In the genomic region with DNA sequence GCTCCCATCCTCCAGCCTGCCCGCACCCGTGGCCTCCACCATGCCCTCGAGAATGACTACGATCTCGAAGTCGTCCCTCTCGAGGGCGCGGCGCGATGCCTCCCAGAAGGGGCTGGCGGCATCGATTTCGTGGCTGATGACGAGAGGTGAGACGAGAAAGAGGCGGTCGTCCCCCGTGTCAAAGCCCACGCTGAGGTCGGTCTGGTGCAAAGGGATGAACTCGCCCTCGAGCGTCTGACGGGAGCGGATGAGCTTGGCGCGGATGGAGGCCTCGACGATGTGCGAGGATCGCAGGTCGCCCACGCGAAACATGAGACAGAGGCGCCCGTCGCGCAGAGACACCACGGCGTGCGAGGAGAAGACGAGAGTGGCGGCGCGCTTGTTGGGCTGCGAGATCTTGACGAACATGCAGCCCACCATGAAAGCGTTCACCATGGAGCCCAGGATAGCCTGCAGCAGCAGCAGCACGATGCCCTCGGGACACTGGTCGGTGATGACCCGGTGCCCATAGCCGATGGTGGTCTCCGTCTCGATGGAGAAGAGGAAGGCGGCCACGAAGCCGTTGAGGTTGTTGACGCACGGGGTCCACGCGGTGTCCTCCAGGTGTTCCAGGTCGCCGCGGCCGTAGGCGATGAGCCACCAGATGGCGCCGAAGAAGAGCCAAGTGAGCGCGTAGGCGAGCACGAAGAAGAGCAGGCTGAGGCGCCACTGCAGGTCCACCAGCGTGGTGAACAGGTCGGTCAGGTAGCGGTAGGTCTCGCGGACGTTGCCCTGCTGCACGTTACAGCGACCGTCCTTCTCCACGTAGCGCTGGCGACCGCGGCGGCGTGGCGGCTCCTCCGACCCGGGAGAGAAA, we compare ENCODE assay signal across 8 mouse cellular contexts. TPM values are rescaled to one million over a fixed set of nuclear protein-coding genes. Genes with fewer than 3 reads are reported as not detected.
DNase-seq lines count a peak whose midpoint lies in the region; ATAC-seq and TF ChIP-seq lines count a peak whose summit lies in the region.

No protein-coding gene starts in this region.

- H3K9ac ChIP-seq in liver, embryonic 16.5 days (ENCODE audit: low read depth, low read length), result no peak overlapping the region; the same call in 1 of the 2 replicates
- peak overlapping the region; percentile 48 for H3K9ac ChIP-seq in neural tube, embryonic 11.5 days (ENCODE audit: low read length)

- 18% methylated on average over 94 of the region's 94 CpGs for WGBS in kidney, adult 2 months
- 17% methylated on average over 94 of the region's 94 CpGs for WGBS in liver, embryonic 16.5 days (ENCODE audit: insufficient replicate concordance)
- 22% methylated on average over 94 of the region's 94 CpGs for WGBS in neural tube, embryonic 11.5 days

- peak; percentile 35 for ATAC-seq in liver, embryonic 16.5 days (ENCODE audit: low read depth)
- peak; percentile 66 for ATAC-seq in neural tube, embryonic 11.5 days (ENCODE audit: insufficient read depth, low FRiP score, low TSS enrichment)

- DNase-seq in layer of hippocampus, adult 2 months (ENCODE audit: low spot score in 2 of 2), result no peak
- DNase-seq in layer of hippocampus, postnatal 36 days, result no peak
- DNase-seq in cerebellum, postnatal 10 days, result peak; percentile 93 to 94
- DNase-seq in gastrocnemius, postnatal 36 days, result peak; percentile 42 to 43
- DNase-seq in kidney, adult 2 months, result peak; percentile 85
- DNase-seq in neural tube, embryonic 11.5 days (ENCODE audit: low spot score), result peak; percentile 74
- peak; percentile 60 for DNase-seq in testis, postnatal 14 days (ENCODE audit: low spot score)

- no peaks in the 10 kb centered on the region; the same call in 1 of the 2 replicates for H3K27me3 ChIP-seq in kidney, adult 2 months (replicated peaks; ENCODE audit: control insufficient read depth, insufficient read depth, low read length)
- H3K27me3 ChIP-seq in liver, embryonic 16.5 days (ENCODE audit: control insufficient read depth, insufficient read depth, low read depth, low read length), result peaks cover 46% of the 10 kb centered on the region
- peaks cover 16% of the 10 kb centered on the region for H3K27me3 ChIP-seq in neural tube, embryonic 11.5 days (ENCODE audit: control insufficient read depth, insufficient read depth, low read length)

- no peak for TF ChIP-seq POLR2A in kidney, adult 2 months (IDR thresholded peaks at IDR 0.05; ENCODE audit: low read depth, low read length)

- intact Hi-C loops in gastrocnemius, postnatal 36 days (cut with DNase I), result loop anchor here (2.0 kb wide), 1 partner anchor 29 kb away; no protein-coding TSS in a partner anchor

- H3K4me1 ChIP-seq in kidney, adult 2 months (ENCODE audit: control insufficient read depth, insufficient read depth, low read length), result no peaks in the 10 kb centered on the region; the same call in 1 of the 2 replicates
- no peaks in the 10 kb centered on the region; the same call in 1 of the 2 replicates for H3K4me1 ChIP-seq in liver, embryonic 16.5 days (ENCODE audit: control insufficient read depth, low read depth, low read length)
- H3K4me1 ChIP-seq in neural tube, embryonic 11.5 days (ENCODE audit: control insufficient read depth, insufficient read depth, low read length), result peaks cover 15% of the 10 kb centered on the region; the same call in 1 of the 2 replicates

- peak overlapping the region; percentile 63 for H3K4me2 ChIP-seq in liver, embryonic 16.5 days (ENCODE audit: low read depth, low read length)
- peak overlapping the region; percentile 75 for H3K4me2 ChIP-seq in neural tube, embryonic 11.5 days (ENCODE audit: low read depth)

- peak overlapping the region; percentile 45 for H3K4me3 ChIP-seq in layer of hippocampus, adult 2 months
- peak overlapping the region; percentile 41 for H3K4me3 ChIP-seq in kidney, adult 2 months (ENCODE audit: insufficient read depth, low read depth, low read length)
- peak overlapping the region; percentile 41 for H3K4me3 ChIP-seq in liver, embryonic 16.5 days (ENCODE audit: low read depth, low read length)
- peak overlapping the region; percentile 37 for H3K4me3 ChIP-seq in neural tube, embryonic 11.5 days (ENCODE audit: low read depth, low read length)

- peak overlapping the region; percentile 90 for H3K27ac ChIP-seq in layer of hippocampus, adult 2 months
- H3K27ac ChIP-seq in kidney, adult 2 months (ENCODE audit: insufficient read depth, low read depth, low read length), result no peak overlapping the region
- no peak overlapping the region for H3K27ac ChIP-seq in liver, embryonic 16.5 days (ENCODE audit: low read length)
- H3K27ac ChIP-seq in neural tube, embryonic 11.5 days (ENCODE audit: low read depth, low read length), result no peak overlapping the region

- no peaks in the 10 kb centered on the region for H3K9me3 ChIP-seq in liver, embryonic 16.5 days (replicated peaks; ENCODE audit: control insufficient read depth, low read length)
- H3K9me3 ChIP-seq in neural tube, embryonic 11.5 days (ENCODE audit: control insufficient read depth, low read length), result no peaks in the 10 kb centered on the region

- TF ChIP-seq CTCF in layer of hippocampus, adult 2 months (conservative IDR thresholded peaks at IDR 0.05), result peak; percentile 72
- peak; percentile 79 for TF ChIP-seq CTCF in kidney, adult 2 months (conservative IDR thresholded peaks at IDR 0.05; ENCODE audit: insufficient read depth, insufficient read length, low read depth, low read length)

- H3K36me3 ChIP-seq in kidney, adult 2 months (ENCODE audit: control insufficient read depth, insufficient read depth, low read length), result no peaks in the 10 kb centered on the region
- no peaks in the 10 kb centered on the region for H3K36me3 ChIP-seq in liver, embryonic 16.5 days (ENCODE audit: control insufficient read depth, insufficient read depth)
- no peaks in the 10 kb centered on the region for H3K36me3 ChIP-seq in neural tube, embryonic 11.5 days (ENCODE audit: control insufficient read depth, insufficient read depth, low read length)

RNA-seq across cellular contexts. Expression of a gene that starts 3.2 kb away (rescaled TPM):
- total RNA-seq in layer of hippocampus, adult 2 months (2021), result 10 to 100 TPM; 67.2 to 69.2 TPM
- 10 to 100 TPM; 63.6 to 66.8 TPM for total RNA-seq in layer of hippocampus, postnatal 36 days (2021)
- not detected for total RNA-seq in gastrocnemius, postnatal 36 days (2021)
- 0.06 and 0.11 TPM in 2 replicates for polyA plus RNA-seq in kidney, adult 2 months (2012; rRNA removed)
- polyA plus RNA-seq in liver, embryonic 16.5 days (2015; fragmentation: Nextera tagmentation; extraction: Ambion mirVana), result 0.04 and 0.09 TPM in 2 replicates
- polyA plus RNA-seq in neural tube, embryonic 11.5 days (2014; fragmentation: Nextera tagmentation; extraction: Ambion mirVana), result 0.30 and 0.84 TPM in 2 replicates

RNA-seq across cellular contexts. Expression of a gene that starts 15.1 kb away (rescaled TPM):
- 10 to 100 TPM; 83.2 to 91.6 TPM for total RNA-seq in layer of hippocampus, adult 2 months (2021)
- total RNA-seq in layer of hippocampus, postnatal 36 days (2021), result 10 to 100 TPM; 89.3 to 94.4 TPM
- not detected for total RNA-seq in gastrocnemius, postnatal 36 days (2021)
- polyA plus RNA-seq in kidney, adult 2 months (2012; rRNA removed), result 17.0 and 17.1 TPM in 2 replicates
- polyA plus RNA-seq in liver, embryonic 16.5 days (2015; fragmentation: Nextera tagmentation; extraction: Ambion mirVana), result 0.07 and 0.09 TPM in 2 replicates
- polyA plus RNA-seq in neural tube, embryonic 11.5 days (2014; fragmentation: Nextera tagmentation; extraction: Ambion mirVana), result 0.85 and 0.93 TPM in 2 replicates

RNA-seq across cellular contexts. Expression of a gene that starts 28.0 kb away (rescaled TPM):
- total RNA-seq in layer of hippocampus, adult 2 months (2021), result 100 to 1,000 TPM; 585 to 600 TPM
- total RNA-seq in layer of hippocampus, postnatal 36 days (2021), result 100 to 1,000 TPM; 577 to 614 TPM
- 1,000 to 10,000 TPM in 1 of 2 experiments, 100 to 1,000 TPM in 1; 930 to 1,020 TPM for total RNA-seq in gastrocnemius, postnatal 36 days (2021)
- polyA plus RNA-seq in kidney, adult 2 months (2012; rRNA removed), result 21.5 and 36.4 TPM in 2 replicates
- 0.20 and 0.52 TPM in 2 replicates for polyA plus RNA-seq in liver, embryonic 16.5 days (2015; fragmentation: Nextera tagmentation; extraction: Ambion mirVana)
- 1.3 and 1.6 TPM in 2 replicates for polyA plus RNA-seq in neural tube, embryonic 11.5 days (2014; fragmentation: Nextera tagmentation; extraction: Ambion mirVana)

RNA-seq across cellular contexts. Expression of a gene that starts 50.4 kb away (rescaled TPM):
- total RNA-seq in layer of hippocampus, adult 2 months (2021), result 1 to 10 TPM; 8.3 to 9.2 TPM
- 1 to 10 TPM; 9.1 TPM for total RNA-seq in layer of hippocampus, postnatal 36 days (2021)
- total RNA-seq in gastrocnemius, postnatal 36 days (2021), result 1 to 10 TPM; 3.3 to 4.0 TPM
- 4.9 and 5.6 TPM in 2 replicates for polyA plus RNA-seq in kidney, adult 2 months (2012; rRNA removed)
- 1.7 and 1.8 TPM in 2 replicates for polyA plus RNA-seq in liver, embryonic 16.5 days (2015; fragmentation: Nextera tagmentation; extraction: Ambion mirVana)
- 14.2 and 15.1 TPM in 2 replicates for polyA plus RNA-seq in neural tube, embryonic 11.5 days (2014; fragmentation: Nextera tagmentation; extraction: Ambion mirVana)

Comparison
In these comparisons a context has a peak if more than half of its experiments do, and no peak if none do; other contexts are left out.
1. DNase-seq: peak in cerebellum, postnatal 10 days (2 of 2), gastrocnemius, postnatal 36 days (2 of 2), kidney, adult 2 months (single experiment), neural tube, embryonic 11.5 days (single experiment) and testis, postnatal 14 days (single experiment); none in layer of hippocampus, adult 2 months (0 of 2) and layer of hippocampus, postnatal 36 days (0 of 2).
2. RNA of a gene that starts 3.2 kb away (total RNA-seq): 67.2 to 69.2 TPM in layer of hippocampus, adult 2 months and 63.6 to 66.8 TPM in layer of hippocampus, postnatal 36 days; not detected in gastrocnemius, postnatal 36 days; every median in the first group is over 10 times any median in the second.
3. RNA of a gene that starts 15.1 kb away (total RNA-seq): 89.3 to 94.4 TPM in layer of hippocampus, postnatal 36 days and 83.2 to 91.6 TPM in layer of hippocampus, adult 2 months; not detected in gastrocnemius, postnatal 36 days; every median in the first group is over 10 times any median in the second.
4. Peak in every context shown above with its lines, with median percentiles within 50 percentile points of each other: H3K4me3 ChIP-seq.